Mouse (Mus musculus): ENCODE results near the gene Mavs.

The Mavs gene

DNA sequence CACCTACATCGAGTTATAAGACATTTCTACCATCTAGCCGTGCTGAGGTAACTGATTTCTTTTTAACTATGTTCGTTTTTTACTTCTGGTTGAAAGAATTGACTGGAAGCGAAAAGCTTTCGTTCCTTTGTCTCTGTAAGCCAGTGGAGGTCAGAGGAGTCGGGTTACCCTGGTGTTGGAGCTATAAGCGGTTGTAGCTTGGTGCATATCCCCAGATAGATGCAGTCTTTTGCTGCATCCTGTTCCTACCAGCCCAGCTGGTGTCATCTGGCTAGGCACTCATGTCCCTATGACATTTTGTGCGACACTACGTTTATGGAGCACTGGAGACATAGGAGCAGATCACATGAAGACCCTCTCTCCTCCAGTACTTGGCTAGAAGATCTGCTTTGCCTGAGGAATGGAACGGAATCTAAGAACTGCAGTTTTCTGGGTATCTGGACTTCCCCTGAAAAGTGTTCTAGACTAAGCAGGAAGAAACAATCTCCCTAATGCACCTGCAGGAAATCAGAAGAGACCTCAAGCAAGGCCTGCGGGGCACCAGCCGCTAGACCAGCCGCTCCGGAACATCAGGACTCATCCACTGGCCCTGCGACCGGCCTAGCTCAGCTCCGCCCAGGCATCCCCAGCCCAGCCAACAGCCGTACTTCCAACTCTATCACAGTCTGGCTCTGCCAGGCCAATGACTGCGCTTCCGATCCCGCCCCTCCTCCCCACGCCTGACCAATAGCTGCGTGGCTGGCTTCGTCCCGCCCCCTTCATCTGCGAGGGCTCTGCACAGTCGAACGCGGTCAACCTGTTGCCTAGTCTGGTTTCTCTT, at the start of gene Mavs:
TSS of gene Mavs (plus strand) at position 757 of the 820 bp plus-strand sequence.
- DNase-seq (ENCODE audit: low spot score): peak; percentile 97

- no peak for DNase-seq (ENCODE audit: low spot score)
Measured at GRCm38 (mm10) chr2:131186343-131186742, 47.5 kb upstream of the Mavs start.

DNA sequence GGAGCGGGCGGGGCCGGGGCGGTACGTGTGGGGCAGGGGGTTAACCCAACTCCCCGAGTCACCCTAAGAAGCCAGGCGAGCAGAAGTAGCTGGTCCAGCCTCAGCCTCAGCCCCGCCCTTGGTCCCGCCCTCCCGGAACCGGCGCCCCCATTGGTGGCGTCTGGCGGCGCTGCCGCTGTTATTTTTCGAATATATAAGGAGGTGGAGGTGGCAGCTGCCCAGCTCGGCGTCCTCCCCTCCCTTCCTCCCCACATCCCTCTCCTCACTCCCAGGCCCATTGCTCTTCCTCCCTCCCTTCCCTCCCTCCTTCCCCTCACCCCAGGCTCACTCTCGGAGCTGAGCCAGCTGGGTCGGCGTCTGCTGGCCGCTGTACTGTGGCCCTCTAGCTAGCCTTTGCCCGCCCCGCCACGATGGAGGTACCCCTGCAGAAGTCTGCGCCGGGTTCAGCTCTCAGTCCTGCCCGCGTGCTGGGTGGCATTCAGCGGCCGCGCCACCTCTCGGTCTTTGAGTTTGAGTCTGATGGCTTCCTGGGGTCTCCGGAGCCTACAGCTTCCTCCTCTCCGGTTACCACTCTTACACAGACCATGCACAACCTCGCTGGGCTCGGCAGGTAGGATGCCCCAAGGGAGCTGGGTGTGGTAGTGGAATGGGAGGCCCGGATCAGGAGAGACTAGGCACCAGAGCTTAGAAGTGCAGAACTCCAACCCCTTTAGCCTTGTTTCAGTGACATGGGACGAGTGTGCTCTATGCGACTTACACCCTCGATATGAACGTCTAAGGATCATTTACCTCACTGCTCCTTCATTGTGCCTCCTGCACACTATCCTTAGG, 46.9 kb upstream of the Mavs start, which contains the start of the genes Cdc25b and Spef1:
TSS of gene Cdc25b (plus strand) at position 179 of the 831 bp plus-strand sequence.
TSS of gene Spef1 (minus strand) at position 512 of the 831 bp plus-strand sequence.
- peak; percentile 85 for DNase-seq (ENCODE audit: low spot score)

DNA sequence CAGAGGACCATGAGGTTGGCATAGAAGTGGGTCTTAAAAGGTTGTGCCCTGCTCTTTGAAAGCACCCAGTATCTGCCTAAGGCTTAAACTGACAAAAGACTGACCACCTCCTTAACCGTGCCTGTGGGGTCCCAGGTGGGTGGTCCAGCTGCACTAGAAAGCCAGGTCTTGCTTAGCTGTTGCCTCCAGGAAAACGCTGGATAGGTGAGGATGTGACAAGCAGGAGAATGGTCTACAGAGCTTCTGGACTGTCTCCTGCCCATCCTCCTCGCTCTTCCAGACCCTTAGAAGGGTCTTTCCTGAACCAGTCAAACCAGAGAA, 46.3 kb upstream of the Mavs start:
- no peak for DNase-seq (ENCODE audit: low spot score)

DNA sequence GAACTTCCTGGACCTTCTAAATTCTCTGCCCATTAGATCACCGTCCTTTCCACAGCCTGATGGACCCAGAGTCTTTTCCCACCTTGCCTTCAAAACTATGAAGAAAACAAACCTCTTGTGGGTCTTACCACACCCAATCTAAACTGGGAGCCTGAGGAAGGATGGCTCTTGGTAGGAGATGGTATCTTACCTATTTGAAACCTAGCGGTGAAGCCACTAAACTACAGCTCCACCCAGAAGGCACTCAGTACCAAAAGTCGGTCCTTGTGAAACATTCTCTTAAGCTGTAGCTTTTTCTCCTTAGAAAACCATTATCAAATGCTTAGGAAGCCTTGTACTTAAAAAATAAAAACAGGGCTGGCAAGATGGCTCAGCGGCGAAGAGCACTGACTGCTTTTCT, 45.6 kb upstream of the Mavs start:
- DNase-seq (ENCODE audit: low spot score): no peak

DNA sequence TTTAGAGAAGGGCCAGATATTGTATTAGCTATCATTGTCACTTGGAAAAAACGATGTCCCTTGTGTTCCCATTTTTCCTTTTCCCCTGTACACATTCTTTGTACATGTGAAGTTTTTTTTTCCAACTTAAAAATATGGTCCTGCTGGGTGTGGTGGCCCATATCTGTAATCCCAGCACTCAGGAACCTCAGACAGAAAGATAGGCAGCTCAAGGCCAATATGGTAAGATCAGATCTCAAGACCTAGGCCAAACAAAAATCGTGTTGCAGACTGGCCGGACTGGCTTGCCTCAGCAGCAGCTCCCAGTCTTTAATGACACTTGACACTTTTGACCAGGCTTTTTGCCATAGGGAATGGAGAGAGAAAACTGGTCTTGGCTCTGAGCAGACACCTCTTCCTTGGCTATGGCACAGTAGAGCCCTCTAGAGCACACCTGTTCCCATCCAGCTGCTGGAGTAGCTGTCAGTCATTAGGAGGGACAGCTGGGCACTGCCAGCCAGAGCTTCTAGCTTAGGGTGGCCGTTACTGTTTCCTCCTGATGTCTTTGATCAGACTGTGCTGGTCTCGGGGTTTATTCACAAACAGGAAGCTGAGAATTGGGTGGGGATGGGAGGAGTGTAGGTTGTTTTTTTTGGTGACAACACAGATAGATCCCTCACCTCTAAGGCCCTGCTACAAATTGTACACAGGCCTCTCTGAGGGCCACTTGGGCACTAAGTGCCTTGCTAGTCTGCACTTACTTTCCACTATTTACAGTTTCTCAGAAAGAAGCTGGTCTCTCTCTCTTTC, 44.1 kb upstream of the Mavs start:
- no peak for DNase-seq (ENCODE audit: low spot score)

- DNase-seq (ENCODE audit: low spot score): no peak
Measured at GRCm38 (mm10) chr2:131190344-131191004, 43.4 kb upstream of the Mavs start.

DNA sequence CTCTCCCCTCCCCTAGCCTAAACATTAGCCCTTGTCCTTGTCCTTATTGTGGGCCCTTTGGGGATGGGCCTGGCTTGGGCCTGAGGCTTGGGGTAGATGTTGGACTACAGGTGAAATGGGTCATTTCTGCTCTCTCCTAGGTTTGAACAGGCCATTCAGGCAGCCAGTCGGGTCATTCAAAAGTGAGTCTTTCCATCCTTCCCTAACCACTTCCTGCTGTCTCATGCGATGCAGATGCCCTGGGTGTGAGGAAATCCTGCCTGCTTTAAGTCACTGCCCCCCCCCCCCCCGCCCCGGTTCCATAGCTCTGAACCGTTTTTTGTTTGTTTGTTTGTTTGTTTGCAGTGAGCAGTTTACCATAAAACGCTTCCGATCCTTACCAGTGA, 42.9 kb upstream of the Mavs start:
- no peak for DNase-seq (ENCODE audit: low spot score)

- no peak for DNase-seq (ENCODE audit: low spot score)
Measured at GRCm38 (mm10) chr2:131196606-131197316, 37.1 kb upstream of the Mavs start.

GRCm38 (mm10) chr2:131200710-131201109, 33.2 kb upstream of the Mavs start:
- DNase-seq (ENCODE audit: low spot score): no peak

- DNase-seq (ENCODE audit: low spot score): no peak
Measured at GRCm38 (mm10) chr2:131201262-131201661, 32.6 kb upstream of the Mavs start.

GRCm38 (mm10) chr2:131203816-131204409, 29.9 kb upstream of the Mavs start:
- no peak for DNase-seq (ENCODE audit: low spot score)

DNA sequence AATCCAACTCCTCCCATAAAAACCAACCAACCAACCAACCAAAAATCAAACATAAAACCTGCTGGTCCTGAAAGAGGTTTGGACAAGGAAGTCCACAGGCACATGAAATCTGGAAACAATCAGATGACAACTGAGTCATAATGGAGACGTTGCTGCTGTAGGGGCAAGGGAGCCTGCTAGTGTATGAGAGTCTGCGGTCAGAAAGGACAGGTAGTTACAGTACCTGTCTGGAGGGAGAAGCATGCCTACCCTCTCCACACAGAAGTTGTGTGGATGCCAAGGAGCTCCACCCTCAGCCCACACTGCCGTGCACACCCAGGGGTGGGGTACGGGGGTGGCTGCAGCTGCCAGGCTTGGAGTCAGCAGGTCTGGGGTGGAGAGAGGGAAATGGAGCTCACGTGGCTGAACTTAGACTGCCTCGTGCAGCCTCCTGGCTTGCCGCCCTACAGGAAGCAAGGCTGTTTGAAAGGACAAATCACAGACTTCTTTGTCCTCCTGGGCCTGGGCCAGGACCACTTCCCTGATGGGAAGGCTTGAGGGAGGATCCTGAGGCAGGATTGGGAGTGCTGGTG, 29.4 kb upstream of the Mavs start:
- DNase-seq (ENCODE audit: low spot score): no peak

DNA sequence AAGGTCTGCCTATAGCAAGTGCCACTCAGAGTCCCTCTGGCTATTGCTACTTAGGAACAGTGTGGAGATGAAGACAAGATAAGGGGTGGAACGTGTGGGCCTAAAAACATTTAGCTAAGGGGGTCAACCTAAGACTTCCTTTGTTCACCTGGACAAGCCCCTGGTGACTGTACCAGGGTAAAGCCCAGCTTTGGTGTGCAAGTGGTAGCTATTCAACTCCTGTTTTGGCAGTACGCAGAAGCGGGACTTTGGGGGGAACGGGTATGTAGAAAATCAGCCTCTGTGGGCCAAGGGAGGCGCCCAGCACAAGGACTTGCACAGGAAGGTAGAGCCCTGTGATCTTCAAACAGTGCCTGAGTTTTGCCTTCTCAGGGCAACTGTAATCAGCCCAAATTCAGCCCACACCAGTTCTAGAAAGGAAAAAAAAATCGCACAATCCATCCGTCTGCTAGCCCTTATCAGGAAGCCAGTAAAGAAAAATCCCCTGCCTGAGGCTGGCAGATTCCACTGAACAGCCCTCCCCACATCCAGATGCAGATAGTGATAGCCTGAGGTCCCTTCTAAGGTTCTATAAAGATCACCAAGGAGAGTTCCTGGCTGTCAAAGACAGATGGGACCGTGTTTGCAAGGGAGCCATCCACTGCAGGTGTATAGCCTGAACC, 28.2 kb upstream of the Mavs start:
- DNase-seq (ENCODE audit: low spot score): peak; percentile 49

DNA sequence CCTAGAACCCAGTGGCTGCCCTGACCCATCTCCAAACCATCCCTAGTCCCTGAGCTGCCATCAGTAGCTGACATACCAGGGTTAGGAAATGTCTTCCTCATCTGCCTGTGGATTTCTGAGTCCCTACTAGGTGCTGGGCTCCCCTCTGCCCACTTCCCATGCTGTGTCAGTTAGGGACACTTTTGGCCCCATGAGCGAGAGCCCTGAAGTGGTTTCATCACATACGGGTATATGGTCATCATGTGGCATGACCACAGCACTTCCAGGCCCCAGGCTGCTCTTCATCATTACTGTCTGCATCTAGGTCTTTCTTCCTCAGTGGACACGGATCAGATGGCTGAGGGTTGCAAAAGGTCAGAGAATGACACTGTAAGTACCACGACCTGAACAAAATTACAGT, 27.1 kb upstream of the Mavs start, which contains the start of gene Ap5s1:
TSS of gene Ap5s1 (plus strand) at position 301 of the 400 bp plus-strand sequence.
- no peak for DNase-seq (ENCODE audit: low spot score)

DNA sequence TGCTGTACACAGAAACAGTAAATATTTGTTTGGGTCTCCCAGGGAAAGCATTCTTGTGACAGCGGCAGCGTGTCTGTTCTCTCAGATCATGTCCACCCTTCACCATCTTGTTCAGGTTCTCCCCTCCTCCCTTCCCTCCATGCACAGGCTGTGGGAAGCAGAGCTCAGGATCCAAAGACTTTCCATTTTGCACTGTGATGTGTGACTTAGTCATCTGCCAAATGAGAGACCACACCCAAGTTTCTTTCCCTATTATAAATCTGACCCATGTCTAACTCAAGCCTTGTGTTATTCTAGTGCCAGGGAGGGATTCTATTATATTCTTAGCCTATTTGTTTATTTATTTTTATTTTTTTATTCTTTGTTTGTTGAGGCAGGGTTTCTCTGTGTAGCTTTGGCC, 25.5 kb upstream of the Mavs start:
- DNase-seq (ENCODE audit: low spot score): no peak

DNA sequence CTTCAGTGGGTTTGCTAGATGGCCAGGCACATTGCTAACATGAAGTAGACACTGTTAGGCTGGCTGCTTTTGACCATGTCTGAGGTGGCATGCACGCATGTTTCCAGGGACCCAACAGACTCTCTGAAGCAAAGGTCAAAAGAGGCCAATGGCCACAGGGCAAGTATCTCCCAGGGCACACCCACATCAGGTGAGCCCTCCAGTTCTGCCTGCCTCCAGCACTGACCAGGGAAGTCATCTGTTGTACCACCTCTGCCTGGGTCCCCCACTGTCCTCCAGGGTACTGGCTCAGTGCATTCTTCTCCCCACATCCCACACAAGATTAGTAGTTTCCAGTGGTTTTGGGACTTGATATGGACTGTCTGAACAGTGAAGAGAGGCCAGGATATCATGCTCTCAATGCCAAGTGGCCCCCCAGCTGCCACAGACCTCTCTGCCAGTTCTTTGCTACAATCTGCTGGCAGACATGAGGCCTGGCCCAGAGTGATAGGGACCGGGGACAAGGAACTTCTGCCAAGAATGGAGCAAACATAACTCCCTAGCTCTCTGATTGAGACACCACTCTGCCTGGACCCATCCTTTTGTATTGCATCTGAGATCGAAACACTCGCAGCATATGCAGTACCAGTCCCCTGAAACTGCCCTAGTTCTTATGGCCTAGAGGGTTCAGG, 24.6 kb upstream of the Mavs start:
- DNase-seq (ENCODE audit: low spot score): no peak

DNA sequence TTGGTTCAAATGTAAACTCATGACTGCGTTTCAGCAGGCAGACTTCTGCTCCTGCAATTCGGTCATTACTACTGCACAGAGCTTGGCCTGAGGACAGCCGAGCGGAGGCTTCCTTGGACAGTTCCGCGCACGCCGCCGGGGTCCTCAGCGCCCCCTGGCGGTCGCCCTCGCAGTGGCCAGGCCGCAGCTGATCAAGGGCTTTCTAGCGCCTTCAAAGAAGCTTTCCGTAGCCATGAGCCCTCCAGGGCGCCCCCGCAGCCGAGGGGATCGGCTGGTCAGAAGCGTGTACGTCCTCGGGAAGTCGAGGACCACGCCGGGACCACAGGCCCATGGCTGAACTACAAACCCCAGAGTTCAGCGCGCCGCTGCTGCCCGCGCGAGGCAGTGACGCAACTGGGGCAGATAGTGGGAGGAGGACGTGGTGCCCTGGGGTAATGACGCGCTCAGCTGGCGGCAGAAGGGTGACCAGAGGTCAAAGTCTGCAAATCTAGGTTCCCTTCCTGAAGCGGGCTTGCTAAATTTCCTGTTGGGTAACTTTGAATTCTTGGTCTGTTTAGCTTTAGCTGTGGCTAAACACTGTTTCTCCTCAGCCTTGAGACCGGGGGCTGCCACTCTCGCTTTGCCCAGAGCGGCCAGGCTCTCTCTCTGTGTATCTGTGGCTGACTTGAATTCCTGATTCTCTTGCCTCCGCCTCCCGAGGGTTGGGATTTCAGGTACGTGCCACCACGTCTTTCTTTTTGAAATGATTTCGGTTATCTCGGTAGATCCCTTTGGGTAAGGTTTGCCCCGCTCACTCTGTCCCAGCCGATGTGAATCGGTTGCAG, 23.7 kb upstream of the Mavs start:
- DNase-seq (ENCODE audit: low spot score): peak; percentile 98
